Mouse (Mus musculus): ENCODE data around the gene Actb. TPM values are rescaled to one million over a fixed set of nuclear protein-coding genes. Genes with fewer than 3 reads are reported as not detected.

Actb gene
- polyA plus RNA-seq, 1 experiment: 3,823 TPM

- no peak for TF ChIP-seq POLR2A (IDR thresholded peaks at IDR 0.05; ENCODE audit: insufficient read depth, low read length)
- TF ChIP-seq CTCF (IDR thresholded peaks at IDR 0.05; ENCODE audit: low read depth, low read length): no peak
- no peak for TF ChIP-seq EP300 (IDR thresholded peaks at IDR 0.05; ENCODE audit: insufficient read depth, low read depth, low read length)
- no peak overlapping the region for H3K27ac ChIP-seq (ENCODE audit: insufficient read depth, low read length)
- H3K4me1 ChIP-seq (ENCODE audit: control insufficient read depth, insufficient read depth, low read length): peaks cover 2% of the 10 kb centered on the region
- no peaks in the 10 kb centered on the region for H3K27me3 ChIP-seq (ENCODE audit: control insufficient read depth, insufficient read depth, low read length, poor library complexity, severe bottlenecking)
- H3K9ac ChIP-seq (ENCODE audit: low read depth, poor library complexity, severe bottlenecking): no peak overlapping the region
- no peak overlapping the region for H3K4me3 ChIP-seq (ENCODE audit: low read depth, low read length)
- H3K36me3 ChIP-seq (ENCODE audit: control insufficient read depth, insufficient read depth, low read length, poor library complexity, severe bottlenecking): no peaks in the 10 kb centered on the region
- H3K9me3 ChIP-seq (replicated peaks; ENCODE audit: control insufficient read depth, insufficient read depth, low read length, poor library complexity, severe bottlenecking): no peaks in the 10 kb centered on the region
Observed at GRCm38 (mm10) chr5:142853585-142853984, 53.0 kb downstream of the Actb start.

Other genes starting within 250 kb of the Actb start
- 9.5 and 9.9 TPM in 2 replicates for gene Slc29a4, start 214.2 kb downstream of the Actb start, polyA plus RNA-seq (2011; ENCODE audit: insufficient read depth, insufficient read length, low read depth, missing spikeins)
- gene Tnrc18, start 89.1 kb downstream of the Actb start, polyA plus RNA-seq (2011; ENCODE audit: insufficient read depth, insufficient read length, low read depth, missing spikeins): 13.9 and 20.2 TPM in 2 replicates
- gene Fbxl18, start 11.3 kb downstream of the Actb start, polyA plus RNA-seq (2011; ENCODE audit: insufficient read depth, insufficient read length, low read depth, missing spikeins): 19.3 and 21.2 TPM in 2 replicates
- gene Fscn1, start 53.6 kb upstream of the Actb start, polyA plus RNA-seq (2011; ENCODE audit: insufficient read depth, insufficient read length, low read depth, missing spikeins): 139 and 155 TPM in 2 replicates
- 46.9 and 51.6 TPM in 2 replicates for gene Rnf216, start 206.2 kb upstream of the Actb start, polyA plus RNA-seq (2011; ENCODE audit: insufficient read depth, insufficient read length, low read depth, missing spikeins)
- gene Olfr718-ps1, start 240.8 kb upstream of the Actb start, polyA plus RNA-seq (2011; ENCODE audit: insufficient read depth, insufficient read length, low read depth, missing spikeins): 0.42 and 0.52 TPM in 2 replicates